Mouse (Mus musculus) erythroblast, embryonic 14.5 days (primary cell): ENCODE results near the gene Ubc. TPM values are rescaled to one million over a fixed set of nuclear protein-coding genes. Genes with fewer than 3 reads are reported as not detected.
"Not testable (repeated sequence)": the region's sequence is repeated elsewhere in the genome, so short reads cannot be mapped to it uniquely, and the experiment has no call there.

Experiments
- H3K27me3 ChIP-seq: 2 replicates; pipeline ENCODE4 v1.6.1; 2012; ENCODE audit warnings: inconsistent platforms; ENCODE audit not compliant: control insufficient read depth
- H3K36me3 ChIP-seq: 2 replicates; pipeline ENCODE4 v1.6.1; 2012; ENCODE audit warnings: mild to moderate bottlenecking, inconsistent platforms; ENCODE audit not compliant: control insufficient read depth
- H3K4me1 ChIP-seq: 2 replicates; pipeline ENCODE4 v1.6.1; 2012; ENCODE audit warnings: inconsistent platforms; ENCODE audit not compliant: control insufficient read depth
- H3K4me3 ChIP-seq: replicated peaks from 2 replicates; pipeline ENCODE3; 2012; ENCODE audit warnings: moderate library complexity, mild to moderate bottlenecking, inconsistent platforms
- H3K9me3 ChIP-seq: 2 replicates; pipeline ENCODE4 v1.6.1; 2012; ENCODE audit warnings: low read length, inconsistent platforms, mixed read lengths; ENCODE audit not compliant: control insufficient read depth
- GATA1 ChIP-seq: IDR thresholded peaks from 2 replicates; pipeline ENCODE4 v1.6.1; 2012; ENCODE audit warnings: low read length, inconsistent platforms, mixed read lengths
- TAL1 ChIP-seq: IDR thresholded peaks from 3 replicates; pipeline ENCODE4 v1.6.1; 2012; ENCODE audit warnings: low read length, inconsistent platforms, mixed read lengths
- polyA plus RNA-seq: library from polyadenylated mRNA; stranded (reverse); fragments of >175 nt; gene quantifications from 2 replicates; pipeline ENCODE4 v1.2.3, GENCODE M21; 2012

Ubc gene
- polyA plus RNA-seq, 1 experiment, result 17.4 TPM

- H3K4me3 ChIP-seq, result peak overlapping the region; percentile 74
- H3K9me3 ChIP-seq, result no peaks in the 10 kb centered on the region
- peaks cover 22% of the 10 kb centered on the region for H3K27me3 ChIP-seq
- H3K36me3 ChIP-seq, result peaks cover 2% of the 10 kb centered on the region
- peaks cover 43% of the 10 kb centered on the region for H3K4me1 ChIP-seq
- no peak for TF ChIP-seq TAL1
- TF ChIP-seq GATA1, result no peak
Measured at GRCm38 (mm10) chr5:125393622-125394603, 3.9 kb upstream of the Ubc start.

GRCm38 (mm10) chr5:125392977-125393621, 3.1 kb upstream of the Ubc start:
- H3K4me1 ChIP-seq, result peaks cover 51% of the 10 kb centered on the region
- H3K27me3 ChIP-seq, result peaks cover 14% of the 10 kb centered on the region
- TF ChIP-seq TAL1 (no peak), GATA1 (no peak)
- H3K4me3 ChIP-seq, result peak overlapping the region; percentile 74
- no peaks in the 10 kb centered on the region for H3K9me3 ChIP-seq
- H3K36me3 ChIP-seq, result peaks cover 10% of the 10 kb centered on the region

- TF ChIP-seq TAL1 (no peak), GATA1 (no peak)
- H3K4me1 ChIP-seq, result peaks cover 52% of the 10 kb centered on the region
- peaks cover 13% of the 10 kb centered on the region for H3K27me3 ChIP-seq
- H3K9me3 ChIP-seq, result no peaks in the 10 kb centered on the region
- H3K36me3 ChIP-seq, result peaks cover 12% of the 10 kb centered on the region
- H3K4me3 ChIP-seq, result peak overlapping the region; percentile 74
Measured at GRCm38 (mm10) chr5:125392618-125392976, 2.6 kb upstream of the Ubc start.

- Histone ChIP-seq H3K4me1 (peaks cover 52% of the 10 kb centered on the region), H3K36me3 (peaks cover 13% of the 10 kb centered on the region), H3K27me3 (peaks cover 12% of the 10 kb centered on the region)
- not testable (repeated sequence) for H3K4me3 ChIP-seq, H3K9me3 ChIP-seq
Measured at GRCm38 (mm10) chr5:125392176-125392575, 2.2 kb upstream of the Ubc start.

GRCm38 (mm10) chr5:125391609-125392008, 1.6 kb upstream of the Ubc start:
- TF ChIP-seq GATA1 (no peak), TAL1 (no peak)
- no peaks in the 10 kb centered on the region for H3K9me3 ChIP-seq
- H3K4me1 ChIP-seq, result peaks cover 52% of the 10 kb centered on the region
- no peak overlapping the region for H3K4me3 ChIP-seq
- H3K36me3 ChIP-seq, result peaks cover 15% of the 10 kb centered on the region
- peaks cover 6% of the 10 kb centered on the region for H3K27me3 ChIP-seq

GRCm38 (mm10) chr5:125390906-125391477, 990 bp upstream of the Ubc start:
- TF ChIP-seq GATA1 (no peak), TAL1 (no peak)
- peaks cover 52% of the 10 kb centered on the region for H3K4me1 ChIP-seq
- H3K4me3 ChIP-seq, result no peak overlapping the region

GRCm38 (mm10) chr5:125389131-125389578, 847 bp downstream of the Ubc start, which contains the start of gene Gm10382:
TSS of gene Gm10382 (plus strand) at chr5:125389322.
- Histone ChIP-seq H3K4me3 (peak within 1 kb of the TSS; percentile 100), H3K36me3 (peaks cover 34% of the 10 kb centered on the region), H3K27me3 (no peaks in the 10 kb centered on the region), H3K9me3 (no peaks in the 10 kb centered on the region), H3K4me1 (peaks cover 48% of the 10 kb centered on the region)
- no peak for TF ChIP-seq TAL1
- TF ChIP-seq GATA1, result no peak

More at GRCm38 (mm10) chr5:125390906-125391477, 990 bp upstream of the Ubc start:
- Histone ChIP-seq H3K9me3 (no peaks in the 10 kb centered on the region), H3K36me3 (peaks cover 16% of the 10 kb centered on the region), H3K27me3 (no peaks in the 10 kb centered on the region)

- Histone ChIP-seq H3K4me3 (peak overlapping the region; percentile 100), H3K27me3 (no peaks in the 10 kb centered on the region), H3K4me1 (peaks cover 41% of the 10 kb centered on the region), H3K9me3 (no peaks in the 10 kb centered on the region), H3K36me3 (peaks cover 41% of the 10 kb centered on the region)
- TF ChIP-seq GATA1 (no peak), TAL1 (no peak)
Measured at GRCm38 (mm10) chr5:125388358-125389092, 1.5 kb downstream of the Ubc start.

- not testable (repeated sequence) for H3K9me3 ChIP-seq, H3K27me3 ChIP-seq, H3K4me3 ChIP-seq
- H3K36me3 ChIP-seq, result peaks cover 49% of the 10 kb centered on the region
- H3K4me1 ChIP-seq, result peaks cover 30% of the 10 kb centered on the region
Measured at GRCm38 (mm10) chr5:125387295-125387694, 2.7 kb downstream of the Ubc start.
